Mouse (Mus musculus) forebrain, embryonic 16.5 days (tissue): ENCODE results near the gene Mrpl33. TPM values are rescaled to one million over a fixed set of nuclear protein-coding genes. Genes with fewer than 3 reads are reported as not detected.

ENCODE experiments used
- microRNA-seq: library from miRNA; unstranded; fragments of <30 nt; microRNA quantifications from one replicate; pipeline ENCODE4, GENCODE M21; 2017
- polyA plus RNA-seq: library from polyadenylated mRNA; unstranded; fragments of >200 nt; fragmentation: Nextera tagmentation; extraction: Ambion mirVana; gene quantifications from 2 replicates; pipeline ENCODE4 v1.2.1, GENCODE M21; 2015

Gene Mrpl33
- polyA plus RNA-seq, 1 experiment from 2014 or later = 196 TPM

Small RNA genes lying within 50 kb of the gene (microRNA-seq; reads per million reads assigned to microRNA genes)
- gene Mir3473e = not detected

Other genes with a start within 250 kb of the Mrpl33 start
- 127 and 138 TPM in 2 replicates for gene Zfp512, start 144.5 kb upstream of the Mrpl33 start, polyA plus RNA-seq
- not detected in 2 replicates for gene 4930548H24Rik, start 111.2 kb upstream of the Mrpl33 start, polyA plus RNA-seq
- 86.6 and 86.8 TPM in 2 replicates for gene Gpn1, start 102.2 kb upstream of the Mrpl33 start, polyA plus RNA-seq
- 29.7 and 32.7 TPM in 2 replicates for gene Slc4a1ap, start 69.9 kb upstream of the Mrpl33 start, polyA plus RNA-seq
- 28.5 and 29.4 TPM in 2 replicates for gene Supt7l, start 69.1 kb upstream of the Mrpl33 start, polyA plus RNA-seq
- gene Rbks, start 100.7 kb downstream of the Mrpl33 start, polyA plus RNA-seq = 2.3 and 2.7 TPM in 2 replicates
- 53.1 and 53.5 TPM in 2 replicates for gene Babam2, start 100.7 kb downstream of the Mrpl33 start, polyA plus RNA-seq